Mouse (Mus musculus): ENCODE measurements around the gene Grin2d.
A peak's percentile ranks its signal among the peaks of the same experiment; 100 is the strongest.
"Not testable (repeated sequence)": the region's sequence is repeated elsewhere in the genome, so short reads cannot be mapped to it uniquely, and the experiment has no call there.

Grin2d gene

DNA sequence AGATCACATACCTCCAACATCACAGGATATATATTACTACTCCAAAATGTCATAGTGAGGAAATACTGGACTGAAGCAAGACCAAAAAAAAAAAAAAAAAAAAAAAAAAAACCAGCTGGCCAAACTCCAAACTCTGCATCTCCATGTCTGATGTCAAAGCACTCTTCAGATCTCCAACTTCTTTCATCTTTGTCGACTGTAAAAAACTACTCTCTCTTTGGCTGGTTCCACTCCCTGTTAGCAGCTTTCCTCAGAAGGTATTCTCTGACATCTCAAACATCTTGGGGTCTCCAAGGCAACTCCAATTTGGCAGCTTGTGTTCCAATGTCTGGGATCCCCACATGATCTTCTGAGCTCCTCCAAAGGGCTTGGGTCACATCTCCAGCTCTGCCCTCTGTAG, at the start of gene Grin2d:
TSS of gene Grin2d (minus strand) at position 101 of the 400 bp plus-strand sequence.
- DNase-seq (ENCODE audit: low read depth, low spot score), result not testable (repeated sequence)

DNA sequence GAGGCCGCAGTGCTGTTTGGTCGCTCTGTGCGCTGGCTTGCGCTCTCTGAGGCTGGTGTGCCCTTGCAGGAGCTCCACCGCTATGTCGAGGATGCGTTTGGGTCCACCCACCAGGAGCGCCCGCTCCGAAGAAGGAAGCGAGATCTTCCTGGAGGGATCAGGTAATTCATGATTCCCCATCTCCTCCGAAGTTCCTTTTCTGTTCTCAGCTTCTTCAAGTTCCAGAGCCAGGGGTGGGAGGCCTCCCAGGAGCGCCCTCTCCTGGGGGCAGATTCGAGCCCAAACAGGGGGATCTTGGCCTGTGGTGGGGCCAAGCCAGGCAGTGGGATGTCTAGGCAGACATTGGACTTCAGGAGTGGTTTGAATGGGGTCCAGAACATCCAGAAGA, 46.2 kb upstream of the Grin2d start:
- peak; percentile 52 for DNase-seq (ENCODE audit: low read depth, low spot score)

DNA sequence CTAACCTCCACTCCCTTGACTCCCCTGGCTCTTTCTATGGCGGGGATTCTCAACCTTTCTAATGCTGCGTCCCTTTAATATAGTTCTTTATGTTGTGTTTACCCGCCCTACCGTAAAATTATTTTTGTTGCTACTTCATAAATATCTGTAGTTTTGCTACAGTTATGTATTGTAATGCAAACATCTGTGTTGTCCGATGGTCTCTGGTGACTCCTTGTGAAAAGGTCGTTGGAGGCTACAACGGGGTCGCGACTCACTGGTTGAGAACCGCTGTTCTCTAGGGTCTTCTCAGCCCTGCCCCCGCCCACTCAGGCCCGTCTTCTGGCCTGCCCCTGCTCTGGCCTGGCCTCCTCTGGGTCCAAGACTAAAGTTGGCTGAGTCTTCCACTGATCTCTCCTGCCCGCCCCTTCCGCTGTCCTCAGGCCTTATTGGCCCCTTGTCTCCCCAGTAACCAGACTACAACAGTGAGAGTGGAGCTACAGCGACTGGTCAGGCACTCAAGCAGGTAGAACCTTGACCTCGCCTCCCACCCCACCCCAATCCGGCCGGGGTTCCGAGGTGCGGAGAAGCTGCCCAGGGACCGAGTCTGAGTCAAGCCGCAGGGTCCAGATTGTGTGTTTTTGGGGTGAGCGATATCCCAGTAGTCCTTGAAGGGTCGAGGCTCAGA, 45.7 kb upstream of the Grin2d start, which contains the start of gene Ccdc114:
TSS of gene Ccdc114 (plus strand) at position 311 of the 667 bp plus-strand sequence.
- peak; percentile 48 for DNase-seq (ENCODE audit: low read depth, low spot score)

DNA sequence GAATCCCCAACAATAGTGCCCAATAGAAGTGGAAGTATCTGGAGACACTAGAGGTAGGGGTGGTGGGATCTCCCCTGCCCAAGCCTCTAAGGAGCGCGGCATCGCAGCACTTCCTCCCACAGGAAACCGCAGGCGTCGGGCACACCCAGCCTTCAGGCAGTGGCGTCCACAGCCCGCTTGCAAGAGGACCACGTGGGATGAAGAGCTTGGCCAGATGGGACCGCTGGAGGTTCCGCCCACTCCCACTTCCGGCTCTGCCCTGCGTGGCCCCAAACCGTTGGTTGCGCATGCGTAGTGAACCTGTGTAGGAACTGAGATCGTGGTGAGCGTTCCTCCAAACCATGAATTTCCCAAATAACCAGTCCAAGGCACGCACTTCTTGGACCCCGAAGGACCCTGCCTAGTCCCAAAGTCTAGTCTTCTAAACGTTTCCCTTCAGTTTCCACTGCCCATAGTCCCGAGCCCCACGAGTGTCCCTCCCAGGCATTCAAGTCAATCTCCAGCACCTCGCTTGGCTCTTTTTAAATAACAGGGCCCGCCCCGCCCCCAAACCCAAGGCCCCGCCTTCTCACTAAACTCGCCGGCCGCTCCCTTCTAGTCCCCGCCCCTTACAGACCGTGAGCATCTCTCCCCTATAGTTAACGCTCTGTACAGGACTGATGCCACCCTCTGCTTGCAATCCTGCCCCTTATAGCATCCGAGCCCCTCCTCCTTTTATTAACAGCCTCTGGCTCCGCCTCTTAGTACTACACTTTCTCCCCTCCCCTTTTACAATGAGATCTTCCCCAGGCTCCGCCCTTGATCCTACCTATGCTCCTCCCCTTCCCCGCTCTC, 45.0 kb upstream of the Grin2d start:
- DNase-seq (ENCODE audit: low read depth, low spot score), result peak; percentile 98

DNA sequence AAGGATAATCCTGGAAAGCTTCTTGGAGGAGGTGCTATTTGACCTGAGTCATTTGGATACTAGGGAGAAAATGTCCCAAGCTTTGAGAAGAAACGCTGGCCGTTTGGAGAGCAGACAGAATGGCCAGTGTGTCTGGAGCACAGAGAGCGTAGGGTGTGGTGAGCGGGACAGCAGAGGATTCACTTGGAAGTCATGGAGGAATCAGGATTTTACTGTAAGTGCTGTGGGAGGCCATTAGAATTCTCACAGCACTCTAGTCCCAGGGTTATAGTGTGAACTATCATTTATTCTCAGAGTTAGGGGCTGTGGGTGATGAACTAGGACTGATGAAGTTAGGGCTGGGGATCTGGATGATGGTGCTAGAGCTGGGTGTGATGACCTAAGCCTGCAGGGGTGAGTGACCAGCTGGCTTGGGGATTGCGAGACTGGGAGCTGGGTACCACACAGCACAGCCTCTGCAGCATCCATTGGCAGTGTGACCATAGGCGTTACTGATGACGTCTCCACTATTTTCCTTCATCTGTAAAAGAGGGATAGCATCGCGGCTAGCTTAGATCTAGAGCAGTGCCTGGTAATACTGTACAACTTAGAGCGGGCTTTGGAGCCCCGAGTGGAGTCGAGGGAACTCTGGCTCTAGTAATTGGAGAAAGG, 43.9 kb upstream of the Grin2d start:
- peak; percentile 38 for DNase-seq (ENCODE audit: low read depth, low spot score)

DNA sequence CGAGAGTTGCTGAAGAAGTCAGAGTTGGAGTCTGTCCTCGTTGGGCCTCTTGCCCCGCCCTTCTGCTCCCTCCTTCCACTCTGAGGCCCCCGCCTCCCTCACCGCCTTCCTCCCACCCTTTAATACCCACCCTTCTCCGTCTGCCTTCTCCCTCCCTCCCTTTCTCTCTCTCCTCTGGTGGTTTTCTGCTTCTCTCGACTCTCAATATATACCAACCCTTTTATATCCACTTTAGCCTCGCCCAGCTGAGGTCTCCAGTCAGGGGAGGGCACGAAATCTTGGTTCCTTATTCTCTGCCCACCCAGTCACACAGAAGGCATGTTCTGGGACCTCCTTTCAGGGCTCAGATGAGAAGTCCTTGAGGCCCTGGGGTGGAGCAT, 43.1 kb upstream of the Grin2d start, which contains the start of gene Emp3:
TSS of gene Emp3 (minus strand) at position 163 of the 380 bp plus-strand sequence.
- peak; percentile 83 for DNase-seq (ENCODE audit: low read depth, low spot score)

DNA sequence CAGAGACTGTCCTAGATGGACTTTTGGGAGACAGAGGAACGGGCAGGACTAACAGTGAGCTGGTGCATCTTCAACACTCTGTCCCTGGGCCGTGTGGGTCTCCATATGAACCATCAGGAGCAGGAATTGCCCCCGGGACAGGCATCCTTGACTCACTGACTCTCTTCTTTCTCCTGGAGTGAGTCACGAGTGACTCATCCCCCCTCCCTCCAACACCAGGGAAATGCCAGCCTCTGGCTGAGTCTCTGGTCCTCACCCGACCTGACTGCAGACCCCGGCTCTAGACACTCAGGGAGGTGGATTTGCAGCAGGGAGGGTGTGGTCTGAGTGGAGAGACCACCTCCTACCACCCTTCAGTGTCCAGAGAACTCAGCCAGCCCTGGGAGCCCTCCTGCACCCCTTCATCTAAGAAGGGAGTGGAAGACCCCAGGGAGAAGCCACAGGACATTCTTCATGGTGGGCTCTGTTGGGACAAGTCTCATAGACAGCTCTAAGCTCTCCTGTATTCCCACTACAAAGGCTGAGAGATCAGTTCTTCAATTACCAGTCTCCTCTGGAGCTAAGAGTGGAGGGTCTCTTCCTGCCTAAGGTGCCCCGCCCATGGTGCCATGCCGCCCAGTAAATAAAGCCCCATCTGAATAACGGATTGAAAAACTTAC, 42.5 kb upstream of the Grin2d start:
- DNase-seq (ENCODE audit: low read depth, low spot score), result peak; percentile 42

DNA sequence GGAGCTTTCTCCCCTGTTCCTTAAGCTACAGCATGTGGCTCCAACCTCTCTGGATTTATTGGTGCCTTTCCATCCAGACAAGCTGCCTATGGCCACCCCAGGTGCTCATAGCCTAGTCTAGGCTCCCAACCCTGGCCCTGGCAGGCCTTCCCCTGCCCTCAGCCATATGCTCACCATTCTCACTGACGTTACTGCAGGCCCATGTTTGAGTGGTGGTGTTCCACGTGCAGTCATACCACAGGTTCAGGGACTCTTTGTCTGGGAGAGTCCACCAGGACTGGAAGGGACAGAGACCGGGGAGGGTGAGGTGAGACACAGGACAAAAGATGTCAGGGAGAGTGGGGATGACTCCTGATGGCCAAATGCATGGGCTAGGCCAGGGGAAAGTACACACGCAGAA, 41.6 kb upstream of the Grin2d start:
- no peak for DNase-seq (ENCODE audit: low read depth, low spot score)

DNA sequence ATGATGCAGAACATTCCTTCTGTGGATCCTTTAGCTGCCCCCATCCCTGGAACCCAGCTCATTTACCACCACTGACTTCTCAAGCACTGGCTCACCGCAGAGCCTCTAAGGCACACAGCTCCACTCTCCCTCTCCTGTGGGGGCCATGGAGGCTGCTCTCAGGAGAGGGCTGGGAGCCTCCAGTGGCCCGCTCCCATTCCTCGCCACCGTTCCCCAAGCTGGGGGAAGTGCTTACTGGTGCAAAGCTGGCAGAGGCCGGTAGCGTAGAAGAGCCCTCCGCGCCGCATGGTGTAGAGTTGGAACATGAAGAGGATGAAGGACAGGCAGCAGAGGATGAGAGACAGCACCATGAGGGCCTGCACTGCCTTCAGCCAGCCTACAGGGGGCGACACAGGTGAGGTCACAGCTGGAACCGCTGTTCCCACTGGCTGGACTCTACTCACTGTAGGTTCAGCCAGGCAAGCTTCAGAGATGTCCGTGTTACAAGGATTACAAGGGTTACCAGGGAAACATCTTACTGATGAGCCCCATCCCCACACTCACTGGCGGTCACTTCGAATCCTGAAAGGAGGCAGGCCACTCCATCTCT, 41.0 kb upstream of the Grin2d start:
- DNase-seq (ENCODE audit: low read depth, low spot score), result peak; percentile 29

DNA sequence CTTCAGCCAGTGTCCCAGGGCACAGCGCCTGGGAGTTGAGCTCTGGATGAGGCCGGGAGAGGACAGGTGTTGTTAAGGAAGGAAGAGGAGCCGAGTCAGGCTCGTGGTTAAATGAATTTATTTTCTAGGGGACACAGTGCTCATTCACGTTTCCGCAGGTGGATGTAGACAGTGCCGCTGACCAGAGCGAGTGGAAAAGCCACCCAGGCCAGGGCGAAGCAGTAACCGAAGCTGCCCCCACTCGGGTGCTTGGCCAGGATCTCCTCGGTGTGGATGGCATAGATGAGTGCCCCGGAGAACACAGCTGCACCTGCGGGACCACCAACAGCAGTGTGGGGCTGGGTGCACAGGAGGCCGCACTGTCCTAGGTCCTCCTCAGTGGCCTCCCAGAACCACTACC, 39.7 kb upstream of the Grin2d start:
- no peak for DNase-seq (ENCODE audit: low read depth, low spot score)

DNA sequence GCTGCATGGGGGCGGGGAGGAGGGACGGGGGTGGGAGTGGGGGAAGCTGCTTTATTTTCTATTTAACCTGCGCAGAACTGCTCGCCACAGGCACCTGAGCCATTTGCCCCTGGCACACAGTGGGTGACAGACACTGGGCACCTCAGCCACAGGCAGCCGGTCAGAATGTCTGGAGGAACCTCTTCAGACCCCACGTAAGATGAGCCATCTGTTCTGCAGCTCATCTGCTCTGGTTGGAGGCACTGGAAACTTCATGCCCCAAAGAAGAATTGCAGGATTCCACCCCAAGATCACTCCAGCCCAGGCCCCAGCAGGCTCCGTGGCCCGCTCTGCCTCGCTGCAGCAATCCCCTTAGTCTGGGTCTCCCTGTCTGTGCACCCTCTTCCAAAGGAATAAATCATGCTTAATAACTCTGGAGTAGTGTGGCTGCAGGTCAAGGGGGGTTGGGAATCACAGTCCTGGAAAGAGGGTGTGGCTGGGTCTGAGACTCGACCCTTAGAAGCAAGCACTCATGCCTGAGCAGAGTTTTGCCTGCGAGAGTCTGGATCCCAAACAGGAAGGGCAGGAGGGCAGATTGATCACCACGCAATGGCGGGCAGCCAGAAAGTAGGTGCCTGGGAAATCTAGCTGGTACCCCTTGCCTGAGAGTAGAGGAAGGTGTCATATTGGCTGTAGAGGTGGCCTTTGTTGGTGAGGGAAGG, 39.0 kb upstream of the Grin2d start:
- no peak for DNase-seq (ENCODE audit: low read depth, low spot score)

DNA sequence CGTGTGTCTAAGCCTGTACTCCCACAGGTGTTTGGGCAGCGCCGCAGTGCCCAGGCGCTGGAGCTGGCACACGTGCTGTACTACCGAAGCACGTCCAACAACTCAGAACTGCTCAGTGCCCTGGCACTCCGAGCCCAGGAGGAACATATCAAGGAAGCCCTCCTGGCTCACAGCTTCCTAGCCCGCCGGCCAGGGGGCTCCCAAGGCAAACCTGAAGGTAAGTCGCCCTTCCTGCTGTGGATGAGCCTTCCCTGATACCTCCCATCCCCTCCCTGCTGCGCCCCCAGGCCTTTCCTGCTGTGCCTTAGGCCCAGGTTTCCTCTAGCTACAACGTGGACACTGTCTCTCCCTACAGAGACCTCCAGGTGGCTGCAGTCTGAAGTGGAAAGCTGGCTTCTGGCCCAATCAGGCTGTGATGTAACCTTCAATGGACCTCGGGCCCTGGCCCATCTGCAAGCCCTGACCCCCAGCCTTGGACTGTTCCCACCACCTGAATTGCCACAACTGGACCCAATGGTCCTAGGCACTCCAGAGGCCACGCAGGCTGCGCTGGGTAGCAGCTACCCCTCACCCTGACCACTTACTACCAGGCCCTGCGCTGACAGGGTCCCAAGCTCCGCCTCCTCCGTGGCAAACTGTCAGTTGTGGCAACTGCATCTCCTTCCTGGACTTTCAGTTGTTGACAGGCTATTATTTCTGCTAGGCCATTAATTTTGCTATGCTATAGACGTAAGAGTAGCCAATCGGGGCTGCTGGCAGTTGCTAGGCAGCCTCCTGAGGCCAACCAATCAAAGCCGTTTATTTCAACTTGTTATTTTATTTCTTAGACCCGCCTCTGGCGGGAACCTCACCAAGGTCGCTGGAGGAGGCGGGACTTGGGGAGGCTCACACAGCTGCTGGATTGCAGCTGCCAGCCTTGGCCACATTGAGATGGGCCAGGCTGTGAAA, 38.2 kb upstream of the Grin2d start:
- peak; percentile 91 for DNase-seq (ENCODE audit: low read depth, low spot score)

DNA sequence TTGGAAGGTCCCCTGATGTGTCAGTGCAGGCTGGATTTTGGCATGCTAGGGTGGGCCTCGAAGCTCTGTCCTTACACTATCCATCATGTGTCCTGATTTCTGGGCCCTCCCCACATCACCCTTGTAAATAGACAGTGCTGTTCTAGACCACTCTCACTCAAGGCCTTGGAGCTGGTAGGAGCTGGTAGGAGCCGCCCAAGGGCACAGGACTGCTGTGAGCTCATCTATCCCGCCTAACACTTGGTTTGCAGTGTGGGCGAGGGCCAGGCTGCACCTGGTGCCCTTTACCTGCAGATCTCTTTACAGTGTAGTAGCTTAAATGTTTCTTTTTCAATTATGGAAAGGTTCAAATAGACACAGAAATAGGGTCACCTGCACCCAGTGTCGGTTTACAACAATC, 36.8 kb upstream of the Grin2d start:
- DNase-seq (ENCODE audit: low read depth, low spot score), result no peak

DNA sequence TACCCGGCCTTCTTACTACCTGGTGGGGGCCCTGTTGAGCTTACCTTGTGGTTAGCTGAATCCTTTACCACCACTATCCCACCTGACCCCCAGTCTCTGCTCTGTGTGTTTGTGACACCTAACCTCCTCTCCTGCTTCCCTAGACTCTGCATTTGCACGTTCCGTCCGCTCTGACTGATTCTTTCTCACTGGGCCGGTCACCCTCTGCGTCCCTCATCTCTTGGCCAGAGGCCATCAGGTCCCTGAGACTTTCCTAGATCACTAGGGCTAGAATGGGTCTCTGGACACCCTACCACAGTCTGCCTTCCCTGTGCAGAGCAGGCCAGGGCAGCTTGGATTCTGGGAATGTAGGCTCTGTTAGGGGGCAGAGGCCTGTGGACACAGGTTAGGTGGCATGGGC, 35.9 kb upstream of the Grin2d start:
- no peak for DNase-seq (ENCODE audit: low read depth, low spot score)

DNA sequence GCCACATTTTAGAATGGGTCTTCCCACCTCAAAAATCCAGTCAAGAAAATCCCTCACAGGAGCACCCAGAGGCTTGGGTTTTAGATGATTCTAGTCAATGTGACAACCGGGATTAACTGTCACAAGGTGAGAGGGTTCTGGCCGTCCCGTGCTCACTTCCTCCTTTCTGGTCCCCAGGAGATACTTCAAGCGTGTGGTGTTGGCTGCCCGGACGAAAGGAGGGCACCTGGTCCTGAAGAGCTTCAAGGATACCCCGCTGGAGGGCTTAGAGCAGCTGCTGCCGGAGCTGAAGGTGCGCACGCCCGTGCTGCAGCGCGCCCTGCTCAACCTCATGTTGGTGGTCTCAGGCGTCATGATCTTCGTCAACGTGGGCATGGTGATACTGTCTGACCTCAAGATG, 31.0 kb upstream of the Grin2d start:
- no peak for DNase-seq (ENCODE audit: low read depth, low spot score)

DNA sequence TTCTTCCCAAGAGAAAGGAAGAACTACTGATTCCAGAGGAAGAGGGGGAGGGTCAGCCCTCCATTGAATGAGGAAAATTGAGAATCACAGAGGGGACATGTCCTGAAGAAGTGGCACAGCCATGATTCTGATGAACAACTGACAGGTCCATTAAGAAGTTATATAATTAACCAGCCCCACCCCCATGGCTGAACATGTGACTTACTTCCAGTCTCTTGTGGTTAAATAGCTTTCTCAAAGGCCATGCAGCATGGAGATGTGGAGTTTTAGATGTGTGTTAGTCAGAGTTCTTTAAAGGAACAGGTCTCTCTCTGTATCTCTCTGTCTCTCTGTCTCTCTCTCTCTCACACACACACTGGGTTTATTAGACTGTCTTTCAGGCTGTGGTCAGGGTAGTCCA, 30.2 kb upstream of the Grin2d start:
- no peak for DNase-seq (ENCODE audit: low read depth, low spot score)

DNA sequence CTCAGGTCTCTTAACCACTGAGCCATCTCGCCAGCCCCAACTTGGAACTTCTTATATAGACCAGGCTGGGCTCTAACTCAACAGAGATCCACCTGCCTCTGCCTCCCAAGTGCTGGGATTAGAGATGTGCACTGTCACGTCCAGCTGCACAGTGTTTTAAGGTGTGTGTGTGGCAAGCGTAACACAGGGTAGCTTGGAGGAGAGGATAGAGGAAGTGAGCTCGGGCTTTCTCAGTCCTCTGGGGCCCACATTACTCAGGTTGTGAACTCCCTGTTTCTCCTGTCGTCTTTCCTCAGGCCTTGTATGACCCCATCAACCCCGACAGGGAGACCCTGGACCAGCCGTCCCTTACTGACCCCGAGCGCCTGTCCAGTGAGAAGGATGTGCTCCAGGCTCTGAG, 28.4 kb upstream of the Grin2d start:
- DNase-seq (ENCODE audit: low read depth, low spot score), result no peak

DNA sequence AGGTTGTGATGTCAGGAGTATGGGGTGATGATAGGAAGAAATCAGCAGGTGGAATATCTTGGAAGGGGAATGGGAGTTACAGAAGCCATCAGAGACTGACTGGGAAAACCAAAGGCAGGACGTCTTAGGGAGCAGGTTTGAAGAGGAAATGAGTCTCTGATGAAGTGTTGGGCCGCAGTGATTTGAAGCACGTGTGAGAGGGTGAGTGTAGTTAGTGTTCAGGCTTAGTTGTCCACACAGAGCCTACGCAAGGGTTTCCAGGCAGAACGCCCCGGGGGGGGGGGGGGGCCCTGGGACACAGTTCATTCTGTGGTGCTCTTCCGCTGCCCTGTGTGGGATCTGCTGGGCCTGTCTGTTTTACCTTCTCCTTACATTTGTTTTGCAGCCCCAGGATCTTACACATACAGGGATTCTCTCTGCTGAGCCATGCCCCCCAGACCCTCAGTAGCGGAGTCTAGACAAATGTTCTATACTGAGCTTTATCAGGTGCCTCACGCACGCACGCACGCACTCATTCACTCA, 24.4 kb upstream of the Grin2d start:
- no peak for DNase-seq (ENCODE audit: low read depth, low spot score)

DNA sequence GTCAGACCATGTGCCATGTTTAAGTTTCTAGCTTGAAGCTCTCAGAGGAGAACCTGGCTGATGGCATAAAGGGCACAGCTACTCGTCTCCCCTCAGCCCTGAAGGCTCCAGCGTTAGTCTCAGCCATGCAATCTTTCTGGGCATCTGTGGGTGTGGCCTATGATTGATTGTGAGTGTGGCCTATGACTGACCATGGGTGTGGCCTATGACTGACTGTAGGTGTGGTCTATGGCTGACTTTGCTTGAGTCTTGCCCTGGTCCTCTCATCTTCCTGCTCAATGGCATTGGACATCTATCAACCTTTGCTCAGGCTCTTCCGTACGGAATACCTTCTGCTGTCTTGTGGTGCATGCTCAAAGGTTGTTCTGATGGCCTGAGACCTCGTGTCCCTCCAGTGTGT, 23.4 kb upstream of the Grin2d start:
- no peak for DNase-seq (ENCODE audit: low read depth, low spot score)

DNA sequence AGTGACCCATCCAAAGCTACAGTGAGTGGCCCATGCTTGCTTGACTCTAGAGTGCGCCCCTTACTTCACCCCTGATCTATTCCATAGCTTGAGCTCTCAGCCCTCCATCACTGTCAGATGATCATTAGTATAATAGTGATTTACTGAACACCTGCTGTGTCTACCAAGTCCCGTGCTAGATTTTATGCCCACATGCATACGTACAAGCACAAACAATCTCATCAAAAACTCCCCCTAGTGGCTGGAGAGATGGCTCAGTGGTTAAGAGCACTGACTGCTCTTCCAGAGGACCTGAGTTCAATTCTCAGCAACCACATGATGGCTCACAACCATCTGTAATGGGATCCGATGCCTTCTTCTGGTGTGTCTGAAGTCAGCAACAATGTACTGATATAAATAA, 19.9 kb upstream of the Grin2d start:
- DNase-seq (ENCODE audit: low read depth, low spot score), result peak; percentile 76

All from CD4-positive helper T cell, adult 2 months (primary cell).